Mouse (Mus musculus) embryonic facial prominence, embryonic 10.5 days (tissue): ENCODE measurements around the gene Stac2. TPM values are rescaled to one million over a fixed set of nuclear protein-coding genes. Genes with fewer than 3 reads are reported as not detected.

ENCODE experiments used
- DNase-seq: peaks from one replicate; pipeline ENCODE4 v3.0.0-alpha.2; 2017; ENCODE audit warnings: low spot score
- H3K27ac ChIP-seq: fragments of 300-500 bp; sonication (generic); replicated peaks from 2 replicates; pipeline ENCODE4 v1.5.1; 2016; ENCODE audit warnings: mild to moderate bottlenecking
- H3K27me3 ChIP-seq: fragments of 300-500 bp; sonication (generic); replicated peaks from 2 replicates; pipeline ENCODE4 v1.6.1; 2016; ENCODE audit warnings: low read depth, mild to moderate bottlenecking; ENCODE audit not compliant: poor library complexity, severe bottlenecking
- H3K36me3 ChIP-seq: fragments of 300-500 bp; sonication (generic); replicated peaks from 2 replicates; pipeline ENCODE4 v1.6.1; 2016; ENCODE audit warnings: mild to moderate bottlenecking, moderate library complexity
- H3K4me1 ChIP-seq: fragments of 300-500 bp; sonication (generic); 2 replicates; pipeline ENCODE4 v1.6.1; 2016
- H3K4me3 ChIP-seq: fragments of 300-500 bp; sonication (generic); 2 replicates; pipeline ENCODE4 v1.5.1; 2016; ENCODE audit warnings: mild to moderate bottlenecking, moderate library complexity
- H3K9me3 ChIP-seq: fragments of 300-500 bp; sonication (generic); 2 replicates; pipeline ENCODE4 v1.6.1; 2016; ENCODE audit warnings: mild to moderate bottlenecking
- WGBS: fragments of 180-500 bp; shearing (Covaris S2); methylation state at CpG from one replicate; pipeline ENCODE4 v1.1.7; 2016; 5-methylcytosine and 5-hydroxymethylcytosine counted together
- polyA plus RNA-seq: library from polyadenylated mRNA; unstranded; fragments of >200 nt; fragmentation: Nextera tagmentation; extraction: Ambion mirVana; gene quantifications from 2 replicates; pipeline ENCODE4 v1.2.1, GENCODE M21; 2016

Gene Stac2
- polyA plus RNA-seq, 1 experiment from 2014 or later, result 0.47 TPM

DNA sequence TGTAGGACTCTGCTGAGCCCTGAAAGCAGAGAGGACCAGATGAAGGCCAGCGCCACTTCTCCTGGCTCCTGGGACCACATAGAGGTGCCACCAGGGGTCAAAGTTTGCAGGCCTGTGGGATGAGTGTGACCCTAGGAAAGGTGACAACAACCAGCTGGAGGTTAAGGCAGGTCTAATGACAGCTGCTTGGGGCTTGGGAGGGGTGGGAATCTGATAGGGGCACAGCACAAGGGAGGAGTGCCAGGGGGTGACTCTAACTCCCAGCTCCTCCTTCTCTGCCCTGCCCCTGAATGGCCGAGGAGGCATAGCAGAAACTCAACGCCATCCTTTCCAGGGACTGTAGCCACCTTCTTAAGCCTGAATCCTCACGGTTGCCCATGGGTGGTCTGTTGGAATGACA is 36.4 kb downstream of the Stac2 start:
- peaks cover 52% of the 10 kb centered on the region for H3K4me1 ChIP-seq
- H3K9me3 ChIP-seq, result no peaks in the 10 kb centered on the region
- no peak overlapping the region for H3K27ac ChIP-seq
- peaks cover 43% of the 10 kb centered on the region for H3K36me3 ChIP-seq
- DNase-seq, result no peak
- H3K27me3 ChIP-seq, result peaks cover 38% of the 10 kb centered on the region
- 77% methylated on average over 4 of the region's 4 CpGs for WGBS
- H3K4me3 ChIP-seq, result no peak overlapping the region

DNA sequence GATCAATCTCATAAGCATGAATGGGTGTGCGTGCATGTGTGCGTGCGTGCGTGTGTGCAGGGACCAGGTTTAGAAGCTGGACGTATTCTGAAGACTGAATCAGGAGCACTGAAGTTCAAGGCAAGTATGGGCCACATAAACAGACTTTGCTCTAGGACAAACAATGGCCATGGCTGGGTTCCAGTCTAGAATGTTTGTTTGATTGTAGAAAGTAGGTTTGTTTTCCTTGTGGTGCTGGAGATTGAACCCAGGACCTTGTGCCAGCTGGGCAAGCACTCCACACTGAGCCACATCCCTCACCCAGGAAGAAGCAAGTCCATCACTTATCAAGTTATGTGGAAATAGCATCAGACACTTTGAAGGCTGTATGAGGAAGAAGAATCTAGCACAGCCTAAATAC is 37.1 kb downstream of the Stac2 start:
- WGBS, result 92% methylated on average over 5 of the region's 5 CpGs
- H3K27me3 ChIP-seq, result peaks cover 36% of the 10 kb centered on the region
- no peaks in the 10 kb centered on the region for H3K9me3 ChIP-seq
- no peak for DNase-seq
- H3K27ac ChIP-seq, result no peak overlapping the region
- peaks cover 48% of the 10 kb centered on the region for H3K4me1 ChIP-seq
- H3K36me3 ChIP-seq, result peaks cover 47% of the 10 kb centered on the region
- no peak overlapping the region for H3K4me3 ChIP-seq

GRCm38 (mm10) chr11:98012831-98013230 is 40.4 kb downstream of the Stac2 start:
- Histone ChIP-seq H3K9me3 (no peaks in the 10 kb centered on the region), H3K27me3 (peaks cover 17% of the 10 kb centered on the region), H3K27ac (no peak overlapping the region), H3K4me1 (peaks cover 18% of the 10 kb centered on the region), H3K4me3 (0 out of 2 replicates have a peak overlapping the region, but pooled peaks have one; percentile 16), H3K36me3 (peaks cover 69% of the 10 kb centered on the region)
- DNase-seq, result no peak
- 81% methylated on average over 10 of the region's 10 CpGs for WGBS

DNA sequence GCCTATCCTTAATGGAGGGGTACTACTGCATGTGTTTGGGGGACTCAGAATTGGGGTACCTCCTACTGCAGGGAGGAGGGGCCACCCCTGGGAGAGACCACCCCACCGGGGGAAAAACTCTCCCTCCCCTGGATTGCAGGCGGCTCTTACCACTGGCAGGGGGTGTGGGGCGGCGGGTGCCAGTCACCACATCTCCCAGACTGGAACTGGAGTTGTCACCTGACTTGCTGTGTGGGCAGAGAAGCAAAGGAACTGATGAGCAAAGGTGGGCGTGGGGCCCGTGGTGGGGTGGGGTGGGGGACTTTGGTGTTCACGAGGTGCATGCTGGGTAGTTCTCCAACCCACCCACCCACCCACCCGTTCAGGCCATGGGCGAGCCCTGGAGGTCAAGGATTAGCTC is 41.5 kb downstream of the Stac2 start:
- Histone ChIP-seq H3K36me3 (peaks cover 58% of the 10 kb centered on the region), H3K4me3 (peak overlapping the region; percentile 16; the same call in 1 of the 2 replicates), H3K4me1 (peaks cover 13% of the 10 kb centered on the region), H3K9me3 (no peaks in the 10 kb centered on the region), H3K27ac (no peak overlapping the region), H3K27me3 (peaks cover 17% of the 10 kb centered on the region)
- 59% methylated on average over 9 of the region's 9 CpGs for WGBS
- no peak for DNase-seq

- H3K4me1 ChIP-seq, result peaks cover 30% of the 10 kb centered on the region
- H3K27me3 ChIP-seq, result peaks cover 38% of the 10 kb centered on the region
- no peak overlapping the region for H3K27ac ChIP-seq
- no peak overlapping the region for H3K4me3 ChIP-seq
- WGBS, result 88% methylated on average over 11 of the region's 11 CpGs
- H3K9me3 ChIP-seq, result no peaks in the 10 kb centered on the region
- no peak for DNase-seq
- H3K36me3 ChIP-seq, result peaks cover 47% of the 10 kb centered on the region
Observed at GRCm38 (mm10) chr11:98008087-98008486, 45.2 kb downstream of the Stac2 start.

- WGBS, result 87% methylated on average over 10 of the region's 10 CpGs
- DNase-seq, result no peak
- Histone ChIP-seq H3K4me3 (no peak overlapping the region), H3K36me3 (peaks cover 38% of the 10 kb centered on the region), H3K27ac (no peak overlapping the region), H3K9me3 (no peaks in the 10 kb centered on the region), H3K4me1 (peaks cover 42% of the 10 kb centered on the region), H3K27me3 (peaks cover 45% of the 10 kb centered on the region)
Observed at GRCm38 (mm10) chr11:98005686-98006085, 47.6 kb downstream of the Stac2 start.

DNA sequence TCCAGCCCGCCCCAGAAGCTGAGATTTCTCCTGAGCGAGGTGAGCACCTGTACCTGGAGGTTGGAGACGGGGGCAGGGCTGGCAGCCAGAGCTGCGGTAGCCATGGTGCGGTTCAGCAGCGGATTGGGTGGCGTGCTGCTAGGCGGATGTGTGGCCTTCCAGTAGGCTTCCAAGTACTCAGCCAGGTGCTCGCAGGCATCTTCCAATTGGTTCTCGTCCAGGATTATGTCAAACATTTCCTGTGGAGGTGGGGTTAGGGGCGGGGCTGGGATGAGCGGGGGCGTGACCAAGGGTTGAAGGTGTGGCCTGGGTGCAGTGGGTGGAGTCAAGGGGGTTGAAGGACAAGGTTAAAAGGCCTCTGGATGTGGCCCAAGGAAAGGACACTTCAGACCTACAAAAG is 48.2 kb downstream of the Stac2 start:
- H3K36me3 ChIP-seq, result peaks cover 33% of the 10 kb centered on the region
- no peak overlapping the region for H3K27ac ChIP-seq
- WGBS, result 30% methylated on average over 13 of the region's 13 CpGs
- H3K4me1 ChIP-seq, result peaks cover 49% of the 10 kb centered on the region
- peak overlapping the region; percentile 33 for H3K4me3 ChIP-seq
- no peaks in the 10 kb centered on the region for H3K9me3 ChIP-seq
- peaks cover 52% of the 10 kb centered on the region for H3K27me3 ChIP-seq
- peak; percentile 49 for DNase-seq

- Histone ChIP-seq H3K4me3 (no peak overlapping the region), H3K4me1 (peaks cover 54% of the 10 kb centered on the region), H3K36me3 (peaks cover 24% of the 10 kb centered on the region), H3K27ac (no peak overlapping the region), H3K27me3 (peaks cover 61% of the 10 kb centered on the region), H3K9me3 (no peaks in the 10 kb centered on the region)
- WGBS, result 91% methylated on average over 8 of the region's 8 CpGs
- no peak for DNase-seq
Observed at GRCm38 (mm10) chr11:98004161-98004560, 49.1 kb downstream of the Stac2 start.

DNA sequence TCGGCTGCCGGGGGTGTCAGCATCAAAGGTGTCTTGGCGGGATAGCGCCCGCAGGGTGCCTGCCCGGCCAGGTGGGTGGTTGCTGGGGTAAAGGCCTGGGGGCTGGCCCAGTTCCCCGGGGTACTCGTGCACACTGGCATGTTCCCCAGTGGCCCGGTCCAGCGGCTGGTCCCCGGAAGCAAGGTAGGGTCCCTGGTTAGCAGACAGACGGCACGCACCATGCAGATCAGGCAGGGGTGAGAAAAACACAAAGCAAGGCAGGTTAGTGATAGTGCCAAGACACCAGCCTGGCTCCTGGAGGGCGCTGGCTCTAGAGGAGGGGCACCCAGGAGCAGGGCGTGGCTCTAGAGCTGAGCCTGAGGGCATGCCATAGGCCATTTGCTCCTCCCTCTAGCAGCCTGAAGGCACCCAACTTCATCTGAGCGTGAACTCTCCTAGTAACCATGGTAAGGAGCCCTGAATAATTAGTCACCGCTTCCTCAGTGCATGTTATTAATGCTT is 50.0 kb downstream of the Stac2 start:
- peaks cover 54% of the 10 kb centered on the region for H3K4me1 ChIP-seq
- H3K4me3 ChIP-seq, result peak overlapping the region; percentile 46
- H3K27me3 ChIP-seq, result peaks cover 67% of the 10 kb centered on the region
- H3K36me3 ChIP-seq, result peaks cover 16% of the 10 kb centered on the region
- 42% methylated on average over 17 of the region's 17 CpGs for WGBS
- no peak for DNase-seq
- H3K9me3 ChIP-seq, result no peaks in the 10 kb centered on the region
- peak overlapping the region; percentile 30; the same call in 1 of the 2 replicates for H3K27ac ChIP-seq

GRCm38 (mm10) chr11:98002627-98003026 is 50.6 kb downstream of the Stac2 start:
- H3K4me3 ChIP-seq, result peak overlapping the region; percentile 46
- peaks cover 54% of the 10 kb centered on the region for H3K4me1 ChIP-seq
- peaks cover 73% of the 10 kb centered on the region for H3K27me3 ChIP-seq
- no peaks in the 10 kb centered on the region for H3K9me3 ChIP-seq
- peak overlapping the region; percentile 30; the same call in 1 of the 2 replicates for H3K27ac ChIP-seq
- DNase-seq, result peak; percentile 86
- WGBS, result 8% methylated on average over 12 of the region's 12 CpGs
- H3K36me3 ChIP-seq, result peaks cover 16% of the 10 kb centered on the region

DNA sequence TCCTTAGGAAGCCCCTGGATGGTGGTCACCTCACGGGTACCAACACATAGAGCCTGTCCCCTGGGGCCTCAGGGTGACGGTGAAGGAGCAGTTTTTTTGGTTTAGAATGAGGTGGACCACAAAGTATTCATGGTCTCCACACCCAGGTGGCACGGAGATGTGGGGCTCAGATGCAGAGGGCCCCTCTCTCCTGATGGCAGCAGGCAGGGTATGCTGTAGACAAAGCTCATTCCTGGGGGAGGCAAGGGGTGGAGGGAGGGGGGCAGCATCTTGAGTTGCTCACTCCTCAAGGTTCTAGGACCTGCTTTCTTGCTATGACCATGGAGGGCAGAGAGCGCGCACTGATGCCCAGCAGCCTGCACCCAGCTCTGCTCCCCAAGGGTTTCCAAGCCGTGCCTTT is 51.3 kb downstream of the Stac2 start:
- Histone ChIP-seq H3K4me3 (0 out of 2 replicates have a peak overlapping the region, but pooled peaks have one; percentile 46), H3K36me3 (peaks cover 16% of the 10 kb centered on the region), H3K27me3 (peaks cover 77% of the 10 kb centered on the region), H3K9me3 (no peaks in the 10 kb centered on the region), H3K4me1 (peaks cover 54% of the 10 kb centered on the region), H3K27ac (no peak overlapping the region)
- no peak for DNase-seq
- 58% methylated on average over 6 of the region's 6 CpGs for WGBS

- DNase-seq, result no peak
- no peaks in the 10 kb centered on the region for H3K9me3 ChIP-seq
- peaks cover 83% of the 10 kb centered on the region for H3K27me3 ChIP-seq
- no peak overlapping the region for H3K27ac ChIP-seq
- peaks cover 54% of the 10 kb centered on the region for H3K4me1 ChIP-seq
- WGBS, result 40% methylated on average over 11 of the region's 11 CpGs
- peaks cover 16% of the 10 kb centered on the region for H3K36me3 ChIP-seq
- H3K4me3 ChIP-seq, result no peak overlapping the region
Observed at GRCm38 (mm10) chr11:98001351-98001824, 51.9 kb downstream of the Stac2 start.

DNA sequence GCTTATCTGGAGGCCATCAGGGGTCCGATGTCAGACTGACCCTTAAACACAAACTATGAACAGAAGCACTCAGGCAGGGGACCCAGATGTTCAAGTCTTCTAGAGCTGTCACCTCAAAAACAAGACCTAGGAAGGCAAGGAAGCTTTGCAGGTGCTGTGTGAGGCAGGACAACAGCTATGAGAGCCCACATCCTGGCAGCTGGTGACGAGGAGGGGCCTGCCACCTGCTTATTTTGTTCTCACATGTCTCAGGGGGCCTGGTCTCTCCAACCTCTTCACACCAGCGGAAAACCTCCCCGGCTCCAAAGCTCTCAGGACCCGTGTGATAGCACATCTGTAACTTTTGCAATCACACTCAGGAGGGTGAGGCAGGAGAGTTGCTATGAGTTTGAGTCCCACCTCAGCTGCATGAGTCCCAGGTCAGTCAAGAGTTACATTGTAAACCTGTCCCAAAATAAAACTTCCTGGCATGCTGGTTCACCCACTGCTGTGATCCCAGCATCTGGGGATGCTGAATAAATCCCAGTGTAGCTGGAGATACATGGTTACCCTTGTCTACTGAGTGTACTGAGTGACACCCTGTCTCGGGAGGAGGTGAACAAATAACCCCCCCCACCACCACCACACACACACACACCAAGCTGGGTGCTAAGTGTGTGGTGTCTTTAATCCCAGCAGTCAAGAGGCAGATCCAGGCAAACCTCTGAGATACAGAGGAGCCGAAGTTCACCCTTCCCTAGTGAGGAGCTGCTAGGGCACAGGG is 52.7 kb downstream of the Stac2 start:
- H3K4me1 ChIP-seq, result peaks cover 57% of the 10 kb centered on the region
- H3K9me3 ChIP-seq, result no peaks in the 10 kb centered on the region
- peaks cover 15% of the 10 kb centered on the region for H3K36me3 ChIP-seq
- H3K27ac ChIP-seq, result no peak overlapping the region
- no peak overlapping the region for H3K4me3 ChIP-seq
- WGBS, result 49% methylated on average over 7 of the region's 7 CpGs
- peaks cover 85% of the 10 kb centered on the region for H3K27me3 ChIP-seq
- no peak for DNase-seq
